Mouse (Mus musculus) embryo, embryonic 11.5 days (tissue): ENCODE measurements around the gene Vps4a.
A peak's percentile ranks its signal among the peaks of the same experiment; 100 is the strongest.

Experiments used
- DNase-seq: peaks from one replicate; pipeline ENCODE4 v3.0.0-alpha.2; 2012; ENCODE audit warnings: low read depth, low spot score

The Vps4a gene

GRCm38 (mm10) chr8:107048061-107048941 is 17.3 kb downstream of the Vps4a start, which contains the start of gene Pdf:
Pdf (minus strand) TSS chr8:107048614.
- DNase-seq: peak; percentile 56

- DNase-seq: no peak
Measured at GRCm38 (mm10) chr8:107049480-107049879, 18.5 kb downstream of the Vps4a start.

- no peak for DNase-seq
Measured at GRCm38 (mm10) chr8:107052046-107052445, 21.0 kb downstream of the Vps4a start.

DNA sequence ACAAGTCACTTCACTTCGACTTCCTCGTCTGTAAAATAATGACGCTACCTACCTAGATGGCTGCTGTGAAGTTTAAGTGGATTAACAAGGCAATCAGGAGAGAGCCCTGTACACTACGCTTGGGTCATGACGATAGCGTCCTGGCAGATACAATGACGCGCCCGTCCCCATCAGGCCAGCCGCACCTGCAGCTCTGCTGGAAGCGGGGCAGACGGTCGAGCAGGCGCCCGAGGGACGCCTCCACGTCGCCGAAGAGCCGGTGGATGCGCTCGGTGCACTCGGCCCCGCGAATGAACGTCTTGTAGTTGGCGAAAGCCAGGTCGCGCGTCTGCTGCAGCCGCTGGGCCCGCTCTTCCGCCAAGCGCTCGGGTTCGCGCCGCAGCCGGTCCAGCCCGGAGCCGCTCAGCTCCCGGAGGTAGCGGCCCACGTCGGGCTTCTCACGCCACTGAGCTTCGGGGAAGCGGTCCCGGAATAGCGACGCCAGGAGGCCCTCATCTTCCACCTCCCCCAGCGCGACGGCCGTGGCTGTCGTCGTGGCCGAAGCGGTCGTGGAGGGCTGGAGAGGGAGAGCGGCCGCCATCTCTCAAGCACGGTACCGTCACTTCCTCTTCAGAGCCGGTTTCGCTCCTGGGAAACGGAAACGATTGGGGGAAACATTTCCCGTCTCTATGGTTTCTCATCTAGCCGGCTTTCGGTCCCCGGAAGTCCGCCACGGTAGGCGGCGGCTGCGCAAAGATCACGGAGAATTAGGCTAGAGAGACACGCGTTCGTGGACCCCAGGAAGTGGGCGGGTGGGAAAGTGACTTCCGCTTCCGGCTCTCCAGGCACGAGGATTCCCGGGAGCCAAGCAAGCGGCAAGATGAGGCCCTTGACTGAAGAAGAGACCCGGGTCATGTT is 25.3 kb downstream of the Vps4a start, which contains the start of the genes Cog8 and Nip7:
TSS of gene Cog8 (minus strand) at position 614 of the 897 bp plus-strand sequence.
TSS of gene Nip7 (plus strand) at position 802 of the 897 bp plus-strand sequence.
- peak; percentile 95 for DNase-seq

GRCm38 (mm10) chr8:107056973-107057369 is 25.9 kb downstream of the Vps4a start:
- DNase-seq: no peak

DNA sequence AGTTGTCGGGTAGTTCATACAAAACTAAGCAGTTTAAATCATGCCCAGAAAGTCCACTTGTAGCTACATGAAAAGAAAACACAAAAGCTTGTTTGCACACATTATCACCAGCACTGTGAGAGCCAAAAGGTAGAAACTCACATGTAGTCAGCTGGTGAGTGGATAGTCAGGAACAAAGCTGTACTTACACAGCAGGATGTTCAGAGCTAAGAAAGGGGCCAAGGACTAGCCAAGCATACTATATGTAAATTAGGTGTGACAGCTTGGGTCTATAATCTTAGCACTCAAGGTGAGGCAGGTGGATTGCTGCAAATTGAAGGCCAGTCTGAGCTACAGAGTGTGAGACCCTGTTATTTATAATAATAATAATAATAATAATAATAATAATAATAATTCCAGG is 31.6 kb downstream of the Vps4a start:
- DNase-seq: no peak

DNA sequence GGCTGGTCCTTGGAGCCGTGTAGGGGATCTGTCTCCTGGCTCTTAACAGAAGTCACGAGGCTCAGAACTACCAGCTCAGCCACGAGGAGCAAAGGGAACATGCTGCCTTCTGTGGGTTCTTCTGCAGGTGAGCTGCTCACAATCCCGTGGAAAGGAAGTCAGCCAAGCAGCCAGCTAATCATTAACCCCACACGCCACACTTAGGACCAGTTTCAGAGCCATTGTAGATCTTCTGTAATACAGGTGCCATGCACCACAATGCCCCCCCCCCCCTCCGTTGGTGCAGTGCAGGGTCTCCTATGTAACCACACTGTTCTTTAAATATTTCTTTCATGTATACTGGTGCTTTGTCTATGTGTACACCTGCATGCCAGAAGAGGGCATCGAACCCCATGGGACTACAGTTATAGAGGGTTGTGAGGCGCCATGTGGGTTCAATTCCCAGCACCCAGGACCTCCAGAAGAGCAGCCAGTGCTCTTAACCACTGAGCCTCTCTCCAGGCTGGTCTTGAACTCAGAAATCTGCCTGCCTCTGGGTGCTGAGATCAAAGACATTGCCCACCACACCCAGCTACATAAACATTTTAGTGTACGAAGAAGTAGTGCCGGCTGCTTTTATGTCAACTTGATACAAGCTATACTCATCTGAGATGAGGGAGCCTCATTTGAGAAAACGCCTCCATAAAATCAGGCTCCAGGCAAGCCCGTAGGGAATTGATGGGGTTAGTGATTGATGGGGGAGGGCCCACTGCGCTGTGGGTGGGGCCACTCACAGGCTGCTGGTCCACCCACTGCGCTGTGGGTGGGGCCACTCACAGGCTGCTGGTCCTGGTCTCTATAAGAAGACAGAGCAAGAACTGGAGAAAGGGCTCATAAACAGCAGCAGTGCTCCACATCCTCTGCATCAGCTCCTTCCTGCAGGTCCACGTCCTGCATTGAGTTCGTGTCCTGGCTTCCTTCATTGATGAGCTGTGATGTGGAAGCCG is 34.8 kb downstream of the Vps4a start, which contains the start of gene Tmed6:
TSS of gene Tmed6 (minus strand) at position 134 of the 986 bp plus-strand sequence.
- no peak for DNase-seq

DNA sequence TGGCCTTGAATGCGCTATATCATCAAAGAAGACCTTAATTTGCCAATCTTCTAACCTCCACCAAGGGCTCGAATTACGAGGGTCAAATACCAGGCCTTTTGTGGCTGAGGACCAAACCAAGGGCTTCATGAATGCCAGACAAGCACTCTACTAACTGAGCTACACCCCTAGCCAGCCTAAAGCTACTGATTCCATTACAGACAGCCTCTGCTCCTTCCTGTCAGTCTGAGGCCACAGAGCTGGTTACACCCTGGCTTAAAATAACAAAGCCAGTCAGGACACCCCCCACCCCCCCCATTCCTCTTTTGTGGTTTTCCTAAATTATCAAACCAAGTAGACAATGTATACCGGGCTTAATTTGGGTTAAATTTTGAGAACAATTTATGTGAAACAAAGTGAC is 42.7 kb downstream of the Vps4a start:
- DNase-seq: no peak

GRCm38 (mm10) chr8:107074128-107074527 is 43.1 kb downstream of the Vps4a start:
- no peak for DNase-seq

DNA sequence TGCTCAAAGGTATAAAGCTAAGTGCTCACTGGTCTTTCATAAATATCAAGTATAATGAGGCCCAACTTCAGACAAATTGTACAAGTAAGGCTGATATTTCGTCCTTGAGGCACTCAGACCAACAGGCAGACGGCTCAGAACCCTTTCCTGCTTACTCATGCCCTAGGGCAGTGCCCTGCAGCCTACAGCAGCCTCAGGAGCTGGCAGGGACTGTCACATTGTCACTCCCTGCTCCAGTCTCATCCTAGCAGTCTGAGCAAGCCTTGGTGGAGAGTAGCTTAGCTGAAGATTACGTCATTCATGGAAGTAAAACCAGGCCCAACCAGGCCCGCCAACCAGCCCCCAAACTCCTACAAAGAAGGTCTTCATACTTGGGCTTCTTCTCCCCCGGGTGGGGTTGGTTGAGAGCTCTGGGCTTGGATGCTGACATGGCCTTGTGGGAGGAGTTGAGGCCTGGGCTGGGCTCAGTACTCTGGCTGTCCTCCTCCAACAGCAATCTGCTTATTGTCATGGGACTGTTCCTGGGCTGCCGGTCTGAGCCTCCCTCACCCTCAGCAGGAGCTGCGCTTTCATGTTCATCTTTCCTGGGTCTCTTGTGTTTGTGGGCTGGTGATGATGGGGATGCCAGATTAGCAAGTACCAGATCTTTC is 45.3 kb downstream of the Vps4a start:
- no peak for DNase-seq

DNA sequence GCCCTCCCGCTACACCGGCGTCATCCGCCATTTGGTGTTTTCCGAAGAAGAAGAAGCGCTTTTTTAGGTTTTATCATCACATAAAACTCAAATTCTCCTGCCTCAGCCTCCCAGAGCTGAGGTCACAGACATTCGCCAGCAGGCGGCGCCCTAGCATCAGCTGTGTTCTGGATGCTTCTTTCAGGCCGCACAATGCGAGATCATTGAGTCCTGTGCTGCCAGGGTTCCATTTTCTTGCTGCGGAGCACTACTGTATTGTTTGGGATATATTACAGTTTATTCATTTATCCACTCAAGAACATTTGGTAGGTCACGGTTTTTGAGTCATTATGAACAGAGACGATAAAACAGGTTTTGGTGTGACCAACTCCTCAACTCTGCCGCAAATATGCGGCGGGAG is 54.3 kb downstream of the Vps4a start:
- DNase-seq: no peak

DNA sequence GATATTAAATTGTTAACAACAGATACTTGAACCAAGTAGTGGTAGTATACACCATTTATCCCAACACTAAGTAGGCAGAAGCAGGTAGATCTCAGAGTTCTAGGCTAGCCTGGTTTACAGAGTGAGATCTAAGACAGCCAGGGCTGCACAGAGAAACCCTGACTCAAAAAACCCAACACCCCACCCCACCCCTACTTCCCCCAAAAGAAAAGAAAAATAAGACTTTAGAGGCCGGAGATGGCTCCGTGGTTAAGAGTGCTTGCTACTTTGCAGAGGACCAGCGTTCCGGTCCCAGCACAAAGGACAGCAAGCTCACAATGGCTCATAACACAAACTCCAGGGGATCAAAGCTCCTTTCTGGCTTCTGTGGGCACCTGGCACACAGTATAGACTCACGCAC is 55.0 kb downstream of the Vps4a start:
- DNase-seq: no peak

- DNase-seq: no peak
Measured at GRCm38 (mm10) chr8:107088526-107089063, 57.6 kb downstream of the Vps4a start.

DNA sequence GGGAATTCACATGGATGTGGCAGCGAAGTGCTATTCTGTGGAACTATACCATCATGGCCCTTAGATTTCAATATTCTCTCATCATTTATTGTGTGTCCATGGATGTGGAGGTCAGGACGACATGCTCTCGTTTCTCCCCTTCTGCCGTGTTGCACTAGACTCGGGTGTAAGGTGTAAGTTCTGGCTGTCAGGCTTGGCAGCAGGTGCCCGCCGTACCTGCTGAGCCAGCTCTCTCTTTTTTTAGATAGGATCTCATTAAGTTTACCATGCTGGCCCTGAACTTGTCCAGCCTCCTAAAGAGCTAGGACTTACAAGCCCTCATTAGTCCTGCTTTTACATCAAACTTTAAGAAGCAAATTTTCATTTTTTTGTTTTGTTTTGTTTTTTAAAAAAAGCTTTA is 59.5 kb downstream of the Vps4a start:
- no peak for DNase-seq
